Mouse (Mus musculus): ENCODE measurements around the gene Adnp.

DNA sequence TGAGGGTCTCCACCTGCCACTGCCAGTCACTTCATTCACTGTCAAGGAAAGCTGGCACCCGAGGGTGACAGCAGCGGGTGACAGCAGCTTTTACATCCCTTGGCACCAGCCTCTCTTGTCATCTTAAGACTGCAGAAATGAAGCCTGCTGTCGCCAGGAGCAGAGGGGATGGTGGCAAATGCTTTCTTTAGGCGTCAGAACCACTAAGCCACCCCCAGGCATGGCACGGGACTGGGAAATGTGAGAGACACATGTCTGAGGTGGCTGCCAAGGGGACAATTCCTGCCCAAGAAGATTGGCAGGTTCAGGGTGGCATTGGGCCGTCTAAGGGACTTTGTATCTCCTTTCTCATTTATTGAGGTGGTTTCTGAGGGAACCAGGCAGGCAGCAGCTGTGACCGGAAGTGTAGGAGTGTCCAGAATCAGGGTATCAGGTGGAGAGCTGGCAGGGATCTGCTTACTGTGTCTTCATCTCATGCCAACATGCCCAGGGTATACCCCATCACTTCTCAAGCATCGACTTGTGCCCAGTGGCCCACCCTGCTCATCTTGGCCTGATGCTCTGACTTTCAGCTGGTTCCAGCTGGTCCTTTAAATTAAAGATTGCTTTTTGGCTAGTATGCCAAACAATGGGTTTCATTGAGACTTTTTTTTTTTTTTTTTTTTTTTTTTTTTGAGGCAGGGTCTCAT lies 41.4 kb upstream of the Adnp start:
- TF ChIP-seq CTCF (IDR thresholded peaks at IDR 0.05) (no peak), EP300 (IDR thresholded peaks at IDR 0.05) (no peak)
